Mouse (Mus musculus): ENCODE results near the gene Rimbp3.

The Rimbp3 gene

DNA sequence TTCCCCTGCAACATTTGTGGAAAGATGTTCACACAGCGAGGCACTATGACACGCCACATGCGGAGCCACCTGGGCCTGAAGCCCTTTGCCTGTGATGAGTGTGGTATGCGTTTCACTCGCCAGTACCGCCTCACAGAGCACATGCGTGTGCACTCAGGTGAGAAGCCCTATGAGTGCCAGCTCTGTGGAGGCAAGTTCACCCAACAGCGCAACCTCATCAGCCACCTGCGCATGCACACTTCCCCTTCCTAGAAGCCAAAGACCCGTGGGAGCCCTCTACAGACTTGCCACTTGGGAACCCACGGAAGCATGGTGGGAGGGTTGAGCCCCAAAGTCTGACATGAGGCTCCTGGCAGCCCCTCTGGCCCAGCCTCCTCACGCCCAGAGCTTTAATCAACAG is 50.5 kb downstream of the Rimbp3 start:
- DNase-seq = no peak

DNA sequence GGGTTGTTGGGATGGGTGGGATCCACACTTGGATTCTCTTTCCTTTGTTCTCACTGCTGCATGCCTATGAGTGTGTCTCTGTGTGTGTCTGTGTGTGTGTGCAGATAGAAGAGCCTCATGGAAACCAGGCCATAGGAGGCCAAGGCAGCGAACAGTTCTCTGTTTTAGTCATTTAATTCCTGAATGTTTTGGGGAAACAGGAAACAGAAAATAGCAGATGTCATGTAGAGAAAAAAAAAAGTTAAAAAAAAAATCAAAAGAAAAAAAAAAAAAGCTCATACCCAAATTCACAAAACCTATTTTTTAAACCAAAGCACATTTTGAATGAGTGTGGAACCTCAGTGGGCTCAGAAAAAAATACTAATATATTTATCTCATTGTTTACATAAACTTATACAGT is 52.9 kb downstream of the Rimbp3 start:
- DNase-seq = no peak
